Mouse (Mus musculus) embryonic facial prominence, embryonic 11.5 days (tissue): ENCODE results near the gene Cd81. TPM values are rescaled to one million over a fixed set of nuclear protein-coding genes. Genes with fewer than 3 reads are reported as not detected.

ENCODE experiments used
- ATAC-seq: fragments of 200-750 bp; cut with Nextera tagmentation; replicated peaks from 2 replicates; pipeline ENCODE4 v1.8.0; 2017; ENCODE audit warnings: low read depth; ENCODE audit not compliant: insufficient number of reproducible peaks, low FRiP score, low TSS enrichment
- DNase-seq: peaks from one replicate; pipeline ENCODE4 v3.0.0-alpha.2; 2015; ENCODE audit warnings: low spot score
- H3K27ac ChIP-seq: fragments of 300-500 bp; sonication (generic); replicated peaks from 2 replicates; pipeline ENCODE4 v1.5.1; 2014; ENCODE audit warnings: mild to moderate bottlenecking, low read depth, low read length, control low read depth
- H3K27me3 ChIP-seq: fragments of 300-500 bp; sonication (generic); 2 replicates; pipeline ENCODE4 v1.6.1; 2014; ENCODE audit warnings: mild to moderate bottlenecking, low read length, moderate library complexity, mixed read lengths; ENCODE audit not compliant: control insufficient read depth, insufficient read depth
- H3K36me3 ChIP-seq: fragments of 300-500 bp; sonication (generic); replicated peaks from 2 replicates; pipeline ENCODE4 v1.6.1; 2014; ENCODE audit warnings: low read depth, mild to moderate bottlenecking, low read length, moderate library complexity, mixed read lengths; ENCODE audit not compliant: control insufficient read depth, insufficient read depth
- H3K4me1 ChIP-seq: fragments of 300-500 bp; sonication (generic); 2 replicates; pipeline ENCODE4 v1.6.1; 2014; ENCODE audit warnings: low read length, mixed read lengths; ENCODE audit not compliant: control insufficient read depth, insufficient read depth
- H3K4me2 ChIP-seq: fragments of 300-500 bp; sonication (generic); 2 replicates; pipeline ENCODE4 v1.6.1; 2014; ENCODE audit warnings: low read depth, mild to moderate bottlenecking, control low read depth, low read length, moderate library complexity
- H3K4me3 ChIP-seq: fragments of 300-500 bp; sonication (generic); 2 replicates; pipeline ENCODE4 v1.5.1; 2014; ENCODE audit warnings: low read depth, low read length, control low read depth
- H3K9ac ChIP-seq: fragments of 300-500 bp; sonication (generic); replicated peaks from 2 replicates; pipeline ENCODE4 v1.6.1; 2014; ENCODE audit warnings: mild to moderate bottlenecking, control low read depth, low read length
- H3K9me3 ChIP-seq: fragments of 300-500 bp; sonication (generic); replicated peaks from 2 replicates; pipeline ENCODE4 v1.6.1; 2016; ENCODE audit warnings: mild to moderate bottlenecking, low read length, inconsistent platforms, mixed read lengths; ENCODE audit not compliant: control insufficient read depth
- WGBS: fragments of 180-500 bp; shearing (Covaris S2); extraction: QIAGEN DNeasy Blood & Tissue Kit; methylation state at CpG from one replicate; pipeline ENCODE4 v1.1.7; 2014; 5-methylcytosine and 5-hydroxymethylcytosine counted together
- polyA plus RNA-seq: library from polyadenylated mRNA; unstranded; fragments of >200 nt; fragmentation: Nextera tagmentation; extraction: Ambion mirVana; gene quantifications from 2 replicates; pipeline ENCODE4 v1.2.1, GENCODE M21; 2014

Gene Cd81
- polyA plus RNA-seq, 1 experiment from 2014 or later, result 286 TPM

DNA sequence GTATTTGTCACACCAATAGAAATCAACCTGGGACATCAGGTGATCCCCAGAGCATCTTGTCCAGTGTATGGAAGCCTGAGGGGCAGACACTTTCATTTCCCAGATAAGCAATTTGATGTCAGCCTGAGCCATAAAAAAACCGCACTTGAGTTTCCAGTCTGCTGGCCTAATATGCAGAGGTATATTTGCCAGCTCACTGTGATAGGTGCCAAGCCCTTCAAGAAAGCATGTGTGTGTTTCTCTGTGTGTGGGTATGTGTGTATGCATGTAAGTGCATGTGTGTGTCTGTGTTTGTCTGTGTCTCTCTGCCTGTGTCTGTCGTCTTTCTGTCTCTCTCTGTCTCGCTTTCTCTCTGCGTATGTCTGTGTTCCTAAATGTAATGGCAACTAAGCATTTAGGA lies 25.3 kb upstream of the Cd81 start:
- no peaks in the 10 kb centered on the region for H3K9me3 ChIP-seq
- no peaks in the 10 kb centered on the region for H3K27me3 ChIP-seq
- no peak overlapping the region for H3K9ac ChIP-seq
- no peak overlapping the region for H3K27ac ChIP-seq
- H3K4me2 ChIP-seq, result no peak overlapping the region
- DNase-seq, result no peak
- H3K4me3 ChIP-seq, result no peak overlapping the region
- ATAC-seq, result no peak
- no peaks in the 10 kb centered on the region for H3K4me1 ChIP-seq
- no peaks in the 10 kb centered on the region for H3K36me3 ChIP-seq
- 82% methylated on average over 4 of the region's 4 CpGs for WGBS

DNA sequence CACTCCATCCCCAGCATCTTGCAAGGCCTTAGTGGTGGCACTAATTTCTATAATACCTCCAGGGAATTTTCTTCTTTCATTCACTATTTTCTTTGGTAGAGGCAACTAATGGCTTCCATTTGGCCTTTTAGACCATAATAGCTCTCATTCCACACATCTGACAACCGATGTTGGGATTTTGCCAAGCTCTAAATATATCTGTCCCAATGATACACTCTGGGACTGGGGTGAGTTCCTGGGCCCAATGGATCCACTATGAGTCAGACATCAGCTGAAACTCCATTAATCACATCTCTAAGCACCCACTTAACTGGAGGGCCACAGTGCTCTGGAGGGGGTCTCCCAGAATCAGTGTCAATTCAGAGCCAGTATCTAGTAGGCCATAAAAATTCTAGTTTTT lies 20.7 kb upstream of the Cd81 start:
- Histone ChIP-seq H3K4me2 (no peak overlapping the region), H3K27me3 (no peaks in the 10 kb centered on the region), H3K9me3 (no peaks in the 10 kb centered on the region), H3K27ac (no peak overlapping the region), H3K4me3 (no peak overlapping the region), H3K4me1 (no peaks in the 10 kb centered on the region), H3K36me3 (no peaks in the 10 kb centered on the region), H3K9ac (no peak overlapping the region)
- DNase-seq (no peak), ATAC-seq (no peak)
- WGBS, result 61% methylated on average over 1 of the region's 1 CpGs

DNA sequence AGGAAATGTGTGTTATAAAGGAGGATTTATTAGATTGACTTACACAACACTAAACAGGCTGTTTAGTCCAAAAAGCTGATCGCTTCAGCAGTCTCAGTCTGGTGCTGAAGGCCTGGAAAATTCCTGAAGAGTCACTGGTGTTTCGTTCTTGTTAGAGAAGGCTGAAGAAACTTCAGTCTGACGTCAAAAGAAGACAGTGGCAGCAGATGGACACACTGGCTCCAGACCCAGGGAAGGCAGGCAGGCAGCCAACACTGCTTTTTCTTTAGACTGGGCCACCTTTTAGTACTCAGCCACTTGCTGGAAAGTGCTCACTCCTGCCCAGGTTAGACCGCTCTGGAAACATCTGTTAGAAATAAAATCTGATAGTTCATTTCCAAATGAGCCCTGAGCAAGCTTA lies 19.0 kb upstream of the Cd81 start:
- Histone ChIP-seq H3K4me2 (no peak overlapping the region), H3K9me3 (no peaks in the 10 kb centered on the region), H3K4me3 (no peak overlapping the region), H3K27me3 (no peaks in the 10 kb centered on the region), H3K36me3 (no peaks in the 10 kb centered on the region), H3K4me1 (no peaks in the 10 kb centered on the region), H3K27ac (no peak overlapping the region), H3K9ac (no peak overlapping the region)
- no peak for DNase-seq
- ATAC-seq, result no peak
- 90% methylated on average over 4 of the region's 4 CpGs for WGBS

DNA sequence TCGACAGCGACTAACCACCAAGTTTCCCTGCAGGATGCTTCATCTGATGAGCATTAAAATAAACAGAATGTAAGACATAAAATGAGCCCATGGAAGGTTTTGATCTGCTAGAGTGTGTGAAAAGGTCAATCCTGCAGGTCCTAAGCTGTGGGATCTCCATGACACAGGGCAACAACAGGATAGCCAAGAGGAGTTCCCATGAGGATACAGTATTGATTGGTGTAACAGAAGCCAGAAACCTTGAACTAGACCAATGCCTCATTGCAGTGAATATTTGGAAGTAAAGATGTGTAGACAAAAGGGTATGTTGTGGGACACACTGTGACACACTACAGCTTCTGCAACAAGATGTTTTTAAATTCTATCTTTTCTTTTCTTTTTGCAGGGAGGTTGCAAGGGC lies 18.4 kb upstream of the Cd81 start:
- Histone ChIP-seq H3K4me3 (no peak overlapping the region), H3K36me3 (no peaks in the 10 kb centered on the region), H3K9ac (no peak overlapping the region), H3K4me2 (no peak overlapping the region), H3K9me3 (no peaks in the 10 kb centered on the region), H3K4me1 (no peaks in the 10 kb centered on the region), H3K27me3 (no peaks in the 10 kb centered on the region), H3K27ac (no peak overlapping the region)
- WGBS, result 92% methylated on average over 2 of the region's 2 CpGs
- DNase-seq (no peak), ATAC-seq (no peak)

DNA sequence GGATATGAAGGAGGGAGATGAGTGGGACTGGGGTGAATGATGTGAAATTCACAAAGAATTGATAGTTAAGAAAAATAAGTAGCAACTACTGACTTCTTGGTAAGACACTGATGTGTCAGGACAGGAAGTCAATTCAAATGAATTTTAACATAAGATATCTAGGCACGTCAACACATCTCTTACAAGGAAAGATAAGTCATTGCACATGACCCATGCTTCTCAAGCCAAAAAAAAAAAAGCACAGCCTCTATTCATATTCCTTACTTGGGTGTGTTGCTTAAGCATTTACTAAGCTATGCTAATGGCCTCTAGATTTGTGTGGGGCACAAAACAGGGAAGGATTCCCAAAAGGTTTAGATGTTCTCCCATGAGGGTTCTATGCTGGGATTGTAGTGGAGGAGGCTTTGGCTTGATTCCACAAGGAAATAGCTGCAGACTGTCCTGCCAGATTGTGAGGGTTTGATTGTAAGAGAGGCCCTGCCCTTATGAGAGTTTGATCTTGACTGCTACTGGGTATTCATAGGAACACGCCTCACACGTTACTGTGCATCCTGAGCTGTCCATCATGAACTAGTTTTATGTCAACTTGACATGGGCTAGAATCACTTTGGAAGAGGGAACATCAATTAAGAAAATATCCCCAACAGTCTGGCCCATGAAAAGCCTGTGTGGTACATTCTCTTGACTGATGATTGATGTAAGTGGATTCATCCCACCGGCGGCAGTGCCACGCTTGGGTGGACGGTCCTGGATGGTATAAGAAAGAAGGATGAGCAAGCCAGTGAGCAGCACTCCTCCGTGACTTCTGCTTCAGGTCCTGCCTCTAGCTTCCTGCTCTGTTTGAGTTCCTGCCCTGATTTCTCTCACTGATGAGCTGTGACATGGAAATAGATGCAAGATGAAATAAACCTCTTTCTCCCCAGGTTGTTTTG lies 17.8 kb upstream of the Cd81 start:
- H3K27ac ChIP-seq, result no peak overlapping the region
- H3K27me3 ChIP-seq, result no peaks in the 10 kb centered on the region
- no peak for DNase-seq
- H3K9ac ChIP-seq, result no peak overlapping the region
- no peak overlapping the region for H3K4me3 ChIP-seq
- no peaks in the 10 kb centered on the region for H3K4me1 ChIP-seq
- no peaks in the 10 kb centered on the region for H3K36me3 ChIP-seq
- WGBS, result 97% methylated on average over 8 of the region's 8 CpGs
- H3K4me2 ChIP-seq, result no peak overlapping the region
- ATAC-seq, result no peak
- H3K9me3 ChIP-seq, result no peaks in the 10 kb centered on the region

DNA sequence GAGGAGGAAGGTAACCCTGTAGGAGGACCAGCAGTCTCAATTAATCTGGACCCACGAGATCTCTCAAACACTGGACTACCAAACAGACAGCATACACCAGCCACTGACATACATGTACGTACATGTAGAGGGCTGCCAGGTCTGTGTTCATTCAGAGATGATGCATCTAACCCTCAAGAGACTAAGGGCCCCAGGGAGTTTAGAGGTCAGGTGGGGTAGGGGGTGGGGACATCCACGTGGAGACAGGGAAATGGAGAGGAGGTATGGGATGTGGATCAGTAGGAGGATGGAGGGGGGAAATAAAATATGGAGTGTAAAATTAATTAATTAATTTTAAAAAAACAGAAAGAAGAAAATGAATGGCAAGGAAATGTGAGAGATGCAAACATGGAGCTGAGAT lies 15.8 kb upstream of the Cd81 start:
- no peaks in the 10 kb centered on the region for H3K4me1 ChIP-seq
- no peak overlapping the region for H3K9ac ChIP-seq
- H3K27ac ChIP-seq, result no peak overlapping the region
- no peaks in the 10 kb centered on the region for H3K36me3 ChIP-seq
- ATAC-seq (no peak), DNase-seq (no peak)
- H3K4me3 ChIP-seq, result no peak overlapping the region
- H3K4me2 ChIP-seq, result no peak overlapping the region
- no peaks in the 10 kb centered on the region for H3K27me3 ChIP-seq
- 83% methylated on average over 3 of the region's 3 CpGs for WGBS
- no peaks in the 10 kb centered on the region for H3K9me3 ChIP-seq

DNA sequence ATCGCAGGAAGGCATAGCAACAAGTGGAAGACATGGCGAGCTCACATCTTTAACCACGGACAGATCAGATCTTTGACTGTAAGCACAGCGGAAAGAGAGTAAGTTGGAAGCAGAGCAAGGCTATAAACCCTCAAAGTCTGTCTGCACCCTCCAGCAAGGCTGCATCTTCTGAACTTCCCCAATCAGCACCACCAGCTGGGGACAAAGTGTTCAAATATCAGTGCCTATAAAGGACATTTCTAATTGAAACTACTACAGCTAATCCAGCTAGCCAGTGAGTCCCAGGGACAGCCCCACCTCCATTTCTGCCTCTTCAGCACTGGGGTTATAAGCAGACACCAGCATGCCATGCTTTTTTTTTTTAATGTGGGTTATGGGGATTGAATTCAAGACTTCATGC lies 15.2 kb upstream of the Cd81 start:
- no peak for DNase-seq
- H3K36me3 ChIP-seq, result no peaks in the 10 kb centered on the region
- H3K9me3 ChIP-seq, result no peaks in the 10 kb centered on the region
- H3K9ac ChIP-seq, result no peak overlapping the region
- no peak overlapping the region for H3K27ac ChIP-seq
- H3K4me1 ChIP-seq, result no peaks in the 10 kb centered on the region
- ATAC-seq, result no peak
- no peak overlapping the region for H3K4me3 ChIP-seq
- 92% methylated on average over 4 of the region's 4 CpGs for WGBS
- no peaks in the 10 kb centered on the region for H3K27me3 ChIP-seq
- no peak overlapping the region for H3K4me2 ChIP-seq

DNA sequence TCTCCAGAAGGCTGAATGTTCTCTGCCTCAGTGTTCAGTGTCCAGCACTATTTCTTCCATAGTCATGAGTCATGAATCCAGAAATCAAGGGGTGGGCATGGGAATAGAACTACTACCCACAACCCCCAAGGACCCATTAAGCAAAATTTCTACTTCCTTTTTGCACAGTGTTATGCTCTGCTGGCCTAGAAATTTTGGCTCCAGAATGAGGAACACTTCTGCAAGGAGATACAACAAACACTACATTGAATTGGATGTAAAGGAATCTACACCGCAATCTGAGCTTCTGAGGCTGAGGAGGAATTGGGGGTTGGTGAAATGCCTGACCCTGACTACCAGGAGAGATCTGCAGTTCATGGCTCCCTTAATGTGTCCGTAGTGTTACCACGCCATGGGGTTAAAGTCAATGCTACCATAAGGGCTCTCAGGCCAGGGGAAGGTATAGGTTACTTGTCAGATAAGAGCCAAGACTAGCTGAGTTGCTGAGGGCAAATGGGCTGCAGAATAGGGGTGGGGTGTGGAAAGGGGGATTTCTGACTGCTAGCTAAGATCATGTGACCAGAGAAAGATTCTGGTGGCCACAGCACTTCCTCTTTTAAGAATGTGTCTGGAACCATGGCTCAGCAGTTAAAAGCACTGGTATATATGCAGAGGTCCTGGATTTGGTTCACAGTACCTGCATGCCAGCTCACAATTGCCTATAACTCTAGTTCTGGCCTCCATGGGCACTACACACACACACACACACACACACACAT lies 14.2 kb upstream of the Cd81 start:
- H3K27me3 ChIP-seq, result no peaks in the 10 kb centered on the region
- DNase-seq (no peak), ATAC-seq (no peak)
- H3K9ac ChIP-seq, result no peak overlapping the region
- H3K27ac ChIP-seq, result no peak overlapping the region
- WGBS, result 90% methylated on average over 3 of the region's 3 CpGs
- H3K9me3 ChIP-seq, result no peaks in the 10 kb centered on the region
- H3K36me3 ChIP-seq, result no peaks in the 10 kb centered on the region
- H3K4me1 ChIP-seq, result no peaks in the 10 kb centered on the region
- H3K4me2 ChIP-seq, result no peak overlapping the region
- H3K4me3 ChIP-seq, result no peak overlapping the region
